Mouse (Mus musculus): Measurements from ENCODE around the gene Ascl2.

DNA sequence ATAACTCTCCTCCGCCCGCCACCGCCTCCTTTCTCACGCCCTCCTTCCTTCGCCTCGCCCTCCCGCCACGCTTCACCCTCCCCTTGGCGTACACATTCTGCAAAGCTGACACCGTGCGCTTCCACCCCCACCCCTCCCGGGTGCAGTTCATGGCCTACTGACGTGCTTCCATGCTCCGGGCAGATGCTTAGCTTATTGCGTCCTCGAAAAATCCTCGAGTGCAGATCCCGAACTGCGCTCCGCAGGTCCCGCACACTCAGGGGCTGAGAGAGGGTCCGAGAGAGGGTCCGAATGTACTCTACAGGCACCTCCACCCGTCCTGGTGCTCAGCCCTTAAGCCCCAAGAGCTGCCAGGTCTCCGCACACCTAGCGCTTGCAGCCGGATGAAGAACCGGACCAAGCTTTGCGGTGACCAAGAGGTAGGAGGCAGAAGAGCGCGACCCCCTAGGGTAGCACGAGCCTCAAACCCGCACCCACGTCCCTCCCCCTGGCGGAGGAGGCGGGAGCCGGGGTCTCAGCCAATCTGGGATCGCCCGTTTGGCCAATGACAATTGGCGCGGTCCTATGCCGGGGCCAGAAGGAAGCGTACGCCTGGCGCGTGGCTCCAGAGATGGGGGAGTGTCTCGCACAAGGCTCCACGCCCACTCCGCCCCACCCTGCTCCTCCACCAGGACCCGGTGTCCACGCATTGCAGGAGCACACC is at the start of gene Ascl2:
- TF ChIP-seq CTCF (IDR thresholded peaks at IDR 0.05) (no peak), EP300 (IDR thresholded peaks at IDR 0.05) (no peak)

All from lung, postnatal 0 days (tissue).